Mouse (Mus musculus): ENCODE measurements around the gene Kidins220.

Kidins220 gene

GRCm38 (mm10) chr12:24974446-24975114 is at the start of gene Kidins220:
Gene Kidins220, plus strand, starts transcription at chr12:24974925.
- DNase-seq: peak; percentile 94

- no peak for DNase-seq
These were observed 49.4 kb upstream of the Kidins220 start for GRCm38 (mm10) chr12:24925276-24925675.

GRCm38 (mm10) chr12:24925684-24926083 is 49.0 kb upstream of the Kidins220 start:
- DNase-seq: no peak

- DNase-seq: no peak
These were observed 46.5 kb upstream of the Kidins220 start for GRCm38 (mm10) chr12:24928051-24928748.

GRCm38 (mm10) chr12:24929043-24929442 is 45.7 kb upstream of the Kidins220 start:
- DNase-seq: no peak

GRCm38 (mm10) chr12:24930760-24931159 is 44.0 kb upstream of the Kidins220 start:
- no peak for DNase-seq

- no peak for DNase-seq
These were observed 42.6 kb upstream of the Kidins220 start for GRCm38 (mm10) chr12:24932120-24932519.

GRCm38 (mm10) chr12:24933206-24933775 is 41.4 kb upstream of the Kidins220 start:
- DNase-seq: no peak

GRCm38 (mm10) chr12:24933996-24934395 is 40.7 kb upstream of the Kidins220 start:
- no peak for DNase-seq

GRCm38 (mm10) chr12:24936281-24936680 is 38.4 kb upstream of the Kidins220 start:
- no peak for DNase-seq

GRCm38 (mm10) chr12:24939372-24939771 is 35.4 kb upstream of the Kidins220 start:
- no peak for DNase-seq

GRCm38 (mm10) chr12:24942619-24943287 is 32.0 kb upstream of the Kidins220 start:
- DNase-seq: no peak

GRCm38 (mm10) chr12:24943427-24943826 is 31.3 kb upstream of the Kidins220 start:
- DNase-seq: no peak

GRCm38 (mm10) chr12:24944597-24944996 is 30.1 kb upstream of the Kidins220 start:
- no peak for DNase-seq

GRCm38 (mm10) chr12:24947065-24947464 is 27.7 kb upstream of the Kidins220 start:
- DNase-seq: no peak

GRCm38 (mm10) chr12:24948344-24948743 is 26.4 kb upstream of the Kidins220 start:
- peak; percentile 26 for DNase-seq

GRCm38 (mm10) chr12:24950376-24951046 is 24.2 kb upstream of the Kidins220 start:
- DNase-seq: no peak

- peak; percentile 31 for DNase-seq
These were observed 22.6 kb upstream of the Kidins220 start for GRCm38 (mm10) chr12:24952147-24952546.

- no peak for DNase-seq
These were observed 19.6 kb upstream of the Kidins220 start for GRCm38 (mm10) chr12:24955137-24955536.

GRCm38 (mm10) chr12:24958526-24958925 is 16.2 kb upstream of the Kidins220 start:
- DNase-seq: no peak

GRCm38 (mm10) chr12:24961821-24962220 is 12.9 kb upstream of the Kidins220 start:
- peak; percentile 33 for DNase-seq

- peak; percentile 91 for DNase-seq
These were observed 12.3 kb upstream of the Kidins220 start for GRCm38 (mm10) chr12:24962362-24962967.
